Comparison of ENCODE assay signal across 15 mouse cellular contexts in genomic region chr11:51837164-51838153, GRCm38 (mm10). TPM values are rescaled to one million over a fixed set of nuclear protein-coding genes. Genes with fewer than 3 reads are reported as not detected.
A peak's percentile ranks its signal among the peaks of the same experiment; 100 is the strongest.
DNase-seq lines count a peak whose midpoint lies in the region; ATAC-seq and TF ChIP-seq lines count a peak whose summit lies in the region.
"Had no signal": no experiment of that assay in that cellular context is flagged by ENCODE, and none has a peak within 500 bp of the region (broad histone marks: within the 10 kb centered on the region; RNA-seq: fewer than 3 reads in every experiment).

No protein-coding gene starts in this region.

- intact Hi-C loops in heart, adult 2 months (cut with DNase I): no loop called here

- no peaks in the 10 kb centered on the region for H3K36me3 ChIP-seq in heart, adult 2 months (ENCODE audit: control insufficient read depth, insufficient read depth, low read length)
- H3K36me3 ChIP-seq in CH12.LX (replicated peaks in 1 of 2; ENCODE audit: control insufficient read depth in 1 of 2, insufficient read depth in 1 of 2, low read length in 1 of 2): peaks cover 64 to 80% of the 10 kb centered on the region in 2 experiments

- in situ Hi-C loops in CH12.LX (cut with MboI; ENCODE audit: low pct_ligation_motif_present, low pct_unique_long_range_greater_than_20kb, low sequenced_read_pairs): no loop called here

- H3K27ac ChIP-seq in heart, adult 2 months: no peak overlapping the region
- peak overlapping the region; percentile 97 for H3K27ac ChIP-seq in CH12.LX (ENCODE audit: insufficient read depth, low read depth)
- H3K27ac ChIP-seq: embryonic facial prominence, embryonic 15.5 days; intestine, embryonic 15.5 days had no signal

- no peaks in the 10 kb centered on the region for H3K4me1 ChIP-seq in heart, adult 2 months (ENCODE audit: control insufficient read depth, insufficient read depth, low read length)
- H3K4me1 ChIP-seq in CH12.LX (ENCODE audit: control insufficient read depth in 1 of 2, insufficient read depth in 2 of 2): peaks cover 73 to 97% of the 10 kb centered on the region in 2 experiments

- no peak for TF ChIP-seq CTCF in heart, adult 2 months (IDR thresholded peaks at IDR 0.05)
- no peak for TF ChIP-seq CTCF in CH12.LX (conservative IDR thresholded peaks at IDR 0.05 in 1 of 2, IDR thresholded peaks at IDR 0.05 in 1 of 2; ENCODE audit: low read depth in 2 of 2, low read length in 2 of 2)

- peak overlapping the region; percentile 30 for H3K4me2 ChIP-seq in CH12.LX (ENCODE audit: insufficient read depth, low read depth, poor library complexity, severe bottlenecking)
- H3K4me2 ChIP-seq: embryonic facial prominence, embryonic 15.5 days; intestine, embryonic 15.5 days had no signal

- peaks cover 8% of the 10 kb centered on the region for H3K9me3 ChIP-seq in CH12.LX (replicated peaks; ENCODE audit: low read length)
- H3K9me3 ChIP-seq: embryonic facial prominence, embryonic 15.5 days; G1E; intestine, embryonic 15.5 days had no signal

- dilution Hi-C loops in CH12.LX (cut with MboI; ENCODE audit: extremely low pct_ligation_motif_present, extremely low pct_unique_long_range_greater_than_20kb, low sequenced_read_pairs): no loop called here

- no peaks in the 10 kb centered on the region for H3K27me3 ChIP-seq in heart, adult 2 months (ENCODE audit: control insufficient read depth, insufficient read depth, low read length)
- H3K27me3 ChIP-seq in CH12.LX (replicated peaks): no peaks in the 10 kb centered on the region
- H3K27me3 ChIP-seq: embryonic facial prominence, embryonic 15.5 days; intestine, embryonic 15.5 days had no signal

- peak; percentile 11 for TF ChIP-seq RAD21 in CH12.LX (IDR thresholded peaks at IDR 0.05; ENCODE audit: low read depth, low read length)

- no peak overlapping the region for H3K9ac ChIP-seq in heart, adult 2 months (ENCODE audit: low read depth, low read length)
- peak overlapping the region; percentile 4; the same call in 1 of the 2 replicates for H3K9ac ChIP-seq in CH12.LX (ENCODE audit: insufficient read depth, low read depth)
- H3K9ac ChIP-seq: embryonic facial prominence, embryonic 15.5 days; intestine, embryonic 15.5 days had no signal

- no peak for ATAC-seq in megakaryocyte, adult 5-6 weeks (ENCODE audit: poor library complexity, severe bottlenecking)
- ATAC-seq in erythroid progenitor cell, adult 5-6 weeks (replicated peaks; ENCODE audit: low FRiP score, poor library complexity, severe bottlenecking): no peak
- ATAC-seq: intestine, embryonic 15.5 days had no signal

- TF ChIP-seq EP300 in heart, adult 2 months (IDR thresholded peaks at IDR 0.05; ENCODE audit: insufficient read depth, low read depth, low read length): no peak
- peak; percentile 71 for TF ChIP-seq EP300 in CH12.LX (IDR thresholded peaks at IDR 0.05; ENCODE audit: low read length)

- no peaks in the 10 kb centered on the region for H3K79me2 ChIP-seq in heart, adult 2 months (replicated peaks; ENCODE audit: control insufficient read depth, insufficient read depth, low read length)
- peaks cover 58% of the 10 kb centered on the region for H3K79me2 ChIP-seq in CH12.LX (replicated peaks; ENCODE audit: control insufficient read depth, extremely low read depth, insufficient read depth, poor library complexity, severe bottlenecking)

- H3K4me3 ChIP-seq in heart, adult 2 months: no peak overlapping the region
- H3K4me3 ChIP-seq in CH12.LX (replicated peaks in 1 of 3; ENCODE audit: low read depth in 2 of 3, low read length in 2 of 3, poor library complexity in 1 of 3): peak overlapping the region in 1 of 3 experiments; percentile 16
- H3K4me3 ChIP-seq: embryonic facial prominence, embryonic 15.5 days; intestine, embryonic 15.5 days had no signal

- DNase-seq in heart, adult 2 months: peak; percentile 35 to 56
- DNase-seq in heart, adult 8-10 months (ENCODE audit: low spot score): no peak
- peak; percentile 43 for DNase-seq in CD4-positive helper T cell, adult 2 months (ENCODE audit: low read depth, low spot score)
- DNase-seq in CH12.LX (ENCODE audit: extremely low read depth): peak; percentile 95
- DNase-seq in gastrocnemius, postnatal 25 days: peak; percentile 40
- DNase-seq in adrenal gland, postnatal 25 days: no peak
- DNase-seq: cerebellum, postnatal 36 days; kidney, postnatal 14 days; lung, postnatal 4 days; right cerebral cortex, postnatal 25 days had no signal

- 74% methylated on average over 8 of the region's 8 CpGs for WGBS in heart, adult 2 months

- TF ChIP-seq POLR2A in heart, adult 2 months (IDR thresholded peaks at IDR 0.05; ENCODE audit: insufficient read depth, low read depth, low read length): no peak
- peak; percentile 82 for TF ChIP-seq POLR2A in CH12.LX (IDR thresholded peaks at IDR 0.05; ENCODE audit: low read depth, low read length)

TF ChIP-seq in CH12.LX, 34 proteins besides CTCF, POLR2A, EP300 and RAD21 (continues in another document):
- TF ChIP-seq MAZ (IDR thresholded peaks at IDR 0.05; ENCODE audit: low read depth, low read length) (0 out of 2 replicates have a peak, but pooled peaks have one; percentile 39), NELFE (IDR thresholded peaks at IDR 0.05; ENCODE audit: low read depth, low read length) (peak; percentile 73; the same call in 1 of the 2 replicates), E2F4 (IDR thresholded peaks at IDR 0.05; ENCODE audit: insufficient replicate concordance, low read depth, low read length) (no peak; the same call in 1 of the 2 replicates), MAX (IDR thresholded peaks at IDR 0.05; ENCODE audit: low read length) (peak; percentile 72), GABPA (IDR thresholded peaks at IDR 0.05; ENCODE audit: insufficient replicate concordance, low read depth, low read length) (peak; percentile 13; the same call in 1 of the 2 replicates), TBP (conservative IDR thresholded peaks at IDR 0.05; ENCODE audit: low read depth, low read length) (peak; percentile 85), ZKSCAN1 (IDR thresholded peaks at IDR 0.05; ENCODE audit: borderline replicate concordance, low read depth, low read length) (no peak), ZNF384 (IDR thresholded peaks at IDR 0.05; ENCODE audit: low read depth, low read length) (0 out of 2 replicates have a peak, but pooled peaks have one; percentile 19), MAFK (IDR thresholded peaks at IDR 0.05; ENCODE audit: insufficient replicate concordance, low read length) (peak; percentile 19; the same call in 1 of the 2 replicates), UBTF (IDR thresholded peaks at IDR 0.05; ENCODE audit: low read depth, low read length) (0 out of 2 replicates have a peak, but pooled peaks have one; percentile 34), IRF4 (IDR thresholded peaks at IDR 0.05; ENCODE audit: low read depth, low read length) (peak; percentile 80), PAX5 (IDR thresholded peaks at IDR 0.05; ENCODE audit: low read length) (no peak), USF2 (conservative IDR thresholded peaks at IDR 0.05; ENCODE audit: low read depth, low read length) (no peak), BHLHE40 (IDR thresholded peaks at IDR 0.05; ENCODE audit: low read depth, low read length) (peak; percentile 91), ZC3H11A (IDR thresholded peaks at IDR 0.05; ENCODE audit: low read depth, low read length) (no peak), SMC3 (IDR thresholded peaks at IDR 0.05; ENCODE audit: low read depth, low read length) (peak; percentile 34), JUND (conservative IDR thresholded peaks at IDR 0.05; ENCODE audit: low read depth, low read length) (peak; percentile 88), MXI1 (IDR thresholded peaks at IDR 0.05; ENCODE audit: low read depth, low read length) (peak; percentile 47), JUN (IDR thresholded peaks at IDR 0.05; ENCODE audit: insufficient read depth, low read depth, low read length) (peak; percentile 88), SIN3A (IDR thresholded peaks at IDR 0.05; ENCODE audit: low read length) (peak; percentile 75; the same call in 1 of the 2 replicates), NRF1 (IDR thresholded peaks at IDR 0.05; ENCODE audit: low read depth, low read length) (peak; percentile 25; the same call in 1 of the 2 replicates), CHD1 (IDR thresholded peaks at IDR 0.05; ENCODE audit: low read depth, low read length) (peak; percentile 51; the same call in 1 of the 2 replicates), ELF1 (IDR thresholded peaks at IDR 0.05; ENCODE audit: low read depth, low read length) (peak; percentile 26; the same call in 1 of the 2 replicates), USF1 (IDR thresholded peaks at IDR 0.05; ENCODE audit: low read depth, low read length) (no peak), MEF2A (IDR thresholded peaks at IDR 0.05; ENCODE audit: borderline replicate concordance, low read depth, low read length) (peak; percentile 80), CHD2 (IDR thresholded peaks at IDR 0.05; ENCODE audit: low read length) (peak; percentile 52; the same call in 1 of the 2 replicates), HCFC1 (IDR thresholded peaks at IDR 0.05; ENCODE audit: low read depth, low read length) (peak; percentile 42; the same call in 1 of the 2 replicates), MYC (IDR thresholded peaks at IDR 0.05; ENCODE audit: low read depth, low read length) (peak; percentile 84), RCOR1 (conservative IDR thresholded peaks at IDR 0.05; ENCODE audit: low read depth, low read length) (peak; percentile 43; the same call in 1 of the 2 replicates), POLR2AphosphoS2 (IDR thresholded peaks at IDR 0.05; ENCODE audit: low read depth, low read length) (peak; percentile 85), KAT2A (IDR thresholded peaks at IDR 0.05; ENCODE audit: insufficient replicate concordance, low read length) (0 out of 2 replicates have a peak, but pooled peaks have one; percentile 15), ETS1 (conservative IDR thresholded peaks at IDR 0.05; ENCODE audit: low read depth, low read length) (peak; percentile 99), TCF12 (IDR thresholded peaks at IDR 0.05; ENCODE audit: low read depth, low read length) (peak; percentile 87)

RNA-seq across cellular contexts. Expression of gene Jade2, which starts 20.0 kb away (rescaled TPM):
- total RNA-seq in heart, adult 2 months (2021): 10 to 100 TPM; 11.3 to 12.4 TPM
- 6.5 and 7.3 TPM in 2 replicates for polyA plus RNA-seq in heart, adult 2 months (2012; rRNA removed)
- 10 to 100 TPM in 3 of 4 experiments, 1 to 10 TPM in 1; 9.8 to 14.8 (median 11.8) TPM for total RNA-seq in heart, adult 8-10 months (2022)
- total RNA-seq in CH12.LX (2012; rRNA removed) (51.4 and 58.2 TPM in 2 replicates), CH12.LX (2014; rRNA removed) (21.9 and 25.6 TPM in 2 replicates)
- 50.3 and 60.1 TPM in 2 replicates for polyA plus RNA-seq in CH12.LX (2012; ENCODE audit: insufficient read length, low read depth)
- total RNA-seq in gastrocnemius, postnatal 25 days (2021): 1 to 10 TPM; 2.3 to 3.5 TPM
- 1.9 and 2.1 TPM in 2 replicates for total RNA-seq in megakaryocyte, adult 5-6 weeks (2015)
- 1.4 and 2.4 TPM in 2 replicates for total RNA-seq in megakaryocyte, adult 5-6 weeks (2017)
- 16.3 and 19.8 TPM in 2 replicates for total RNA-seq in adrenal gland, postnatal 25 days (2021)
- 4.3 and 4.6 TPM in 2 replicates for total RNA-seq in erythroid progenitor cell, adult 5-6 weeks (2015; ENCODE audit: low replicate concordance)
- 5.6 and 5.9 TPM in 2 replicates for total RNA-seq in erythroid progenitor cell, adult 5-6 weeks (2017; ENCODE audit: low replicate concordance)

Comparison
In these comparisons a context has a peak if more than half of its experiments do, and no peak if none do; other contexts are left out.
1. DNase-seq: peak in heart, adult 2 months (2 of 2), CD4-positive helper T cell, adult 2 months (single experiment), CH12.LX (single experiment) and gastrocnemius, postnatal 25 days (single experiment); none in heart, adult 8-10 months (single experiment) and adrenal gland, postnatal 25 days (single experiment).